Mouse (Mus musculus) midbrain, embryonic 14.5 days (tissue): ENCODE data around the gene Hcn2. TPM values are rescaled to one million over a fixed set of nuclear protein-coding genes. Genes with fewer than 3 reads are reported as not detected.

ENCODE experiments used
- ATAC-seq: fragments of 200-750 bp; cut with Nextera tagmentation; 2 replicates; pipeline ENCODE4 v1.8.0; 2017; ENCODE audit warnings: moderate number of reproducible peaks, moderate library complexity; ENCODE audit not compliant: low FRiP score, low TSS enrichment
- DNase-seq: peaks from one replicate; pipeline ENCODE4 v3.0.0-alpha.2; 2015
- H3K27ac ChIP-seq: fragments of 300-500 bp; sonication (generic); replicated peaks from 2 replicates; pipeline ENCODE4 v1.5.1; 2014; ENCODE audit warnings: mild to moderate bottlenecking, low read depth, low read length, moderate library complexity
- H3K27me3 ChIP-seq: fragments of 300-500 bp; sonication (generic); 2 replicates; pipeline ENCODE4 v1.6.1; 2014; ENCODE audit warnings: low read length, control low read depth, mixed read lengths; ENCODE audit not compliant: control insufficient read depth, insufficient read depth
- H3K36me3 ChIP-seq: fragments of 300-500 bp; sonication (generic); 2 replicates; pipeline ENCODE4 v1.6.1; 2014; ENCODE audit warnings: low read length, control low read depth; ENCODE audit not compliant: control insufficient read depth, insufficient read depth
- H3K4me1 ChIP-seq: fragments of 300-500 bp; sonication (generic); 2 replicates; pipeline ENCODE4 v1.6.1; 2014; ENCODE audit warnings: mild to moderate bottlenecking, antibody characterized with exemption, low read length, control low read depth; ENCODE audit not compliant: control insufficient read depth, insufficient read depth
- H3K4me2 ChIP-seq: fragments of 300-500 bp; sonication (generic); 2 replicates; pipeline ENCODE4 v1.6.1; 2014; ENCODE audit warnings: mild to moderate bottlenecking, low read length, moderate library complexity
- H3K4me3 ChIP-seq: fragments of 300-500 bp; sonication (generic); replicated peaks from 2 replicates; pipeline ENCODE4 v1.5.1; 2014; ENCODE audit warnings: low read depth, low read length
- H3K9ac ChIP-seq: fragments of 300-500 bp; sonication (generic); replicated peaks from 2 replicates; pipeline ENCODE4 v1.6.1; 2014; ENCODE audit warnings: mild to moderate bottlenecking, low read length, moderate library complexity
- H3K9me3 ChIP-seq: fragments of 300-500 bp; sonication (generic); 2 replicates; pipeline ENCODE4 v1.6.1; 2016; ENCODE audit warnings: low read length, control low read depth, mixed read lengths; ENCODE audit not compliant: control insufficient read depth
- WGBS: fragments of 180-500 bp; shearing (Covaris S2); extraction: QIAGEN DNeasy Blood & Tissue Kit; methylation state at CpG from one replicate; pipeline ENCODE4 v1.1.7; 2014; 5-methylcytosine and 5-hydroxymethylcytosine counted together
- polyA plus RNA-seq: library from polyadenylated mRNA; unstranded; fragments of >200 nt; fragmentation: Nextera tagmentation; extraction: Ambion mirVana; gene quantifications from 2 replicates; pipeline ENCODE4 v1.2.1, GENCODE M21; 2014

The Hcn2 gene
- polyA plus RNA-seq, 1 experiment from 2014 or later, result 0.89 TPM

GRCm38 (mm10) chr10:79765228-79765745 lies 48.9 kb downstream of the Hcn2 start:
- H3K4me2 ChIP-seq, result peak overlapping the region; percentile 97
- DNase-seq (no peak), ATAC-seq (no peak)
- no peaks in the 10 kb centered on the region for H3K9me3 ChIP-seq
- no peaks in the 10 kb centered on the region for H3K27me3 ChIP-seq
- WGBS, result 68% methylated on average over 2 of the region's 2 CpGs
- H3K9ac ChIP-seq, result peak overlapping the region; percentile 84; the same call in 1 of the 2 replicates
- H3K36me3 ChIP-seq, result peaks cover 21% of the 10 kb centered on the region
- H3K27ac ChIP-seq, result no peak overlapping the region
- peak overlapping the region; percentile 91 for H3K4me3 ChIP-seq
- H3K4me1 ChIP-seq, result peaks cover 24% of the 10 kb centered on the region

GRCm38 (mm10) chr10:79766001-79766507 lies 49.6 kb downstream of the Hcn2 start:
- no peaks in the 10 kb centered on the region for H3K9me3 ChIP-seq
- peak overlapping the region; percentile 92 for H3K27ac ChIP-seq
- peak overlapping the region; percentile 84 for H3K9ac ChIP-seq
- H3K4me1 ChIP-seq, result peaks cover 24% of the 10 kb centered on the region
- no peak for DNase-seq
- peak overlapping the region; percentile 97 for H3K4me2 ChIP-seq
- H3K4me3 ChIP-seq, result peak overlapping the region; percentile 91
- H3K27me3 ChIP-seq, result no peaks in the 10 kb centered on the region
- 0 out of 2 replicates have a peak, but pooled peaks have one; percentile 8 for ATAC-seq
- peaks cover 14% of the 10 kb centered on the region for H3K36me3 ChIP-seq
- 9% methylated on average over 16 of the region's 16 CpGs for WGBS

GRCm38 (mm10) chr10:79766508-79767325 lies 50.3 kb downstream of the Hcn2 start, which contains the start of gene Rnf126:
TSS of gene Rnf126 (minus strand) at chr10:79766952.
- peak; percentile 92 for ATAC-seq
- WGBS, result under 1% methylated on average over 101 of the region's 101 CpGs
- Histone ChIP-seq H3K27me3 (no peaks in the 10 kb centered on the region), H3K27ac (peak within 1 kb of the TSS; percentile 92), H3K4me3 (peak within 1 kb of the TSS; percentile 91), H3K4me1 (peaks cover 24% of the 10 kb centered on the region), H3K36me3 (peaks cover 8% of the 10 kb centered on the region), H3K9me3 (no peaks in the 10 kb centered on the region), H3K4me2 (peak within 1 kb of the TSS; percentile 97), H3K9ac (peak within 1 kb of the TSS; percentile 84)
- peak; percentile 98 for DNase-seq

GRCm38 (mm10) chr10:79767372-79768244 lies 51.2 kb downstream of the Hcn2 start:
- DNase-seq, result peak; percentile 96
- no peaks in the 10 kb centered on the region for H3K9me3 ChIP-seq
- H3K4me3 ChIP-seq, result peak overlapping the region; percentile 91
- WGBS, result 10% methylated on average over 40 of the region's 40 CpGs
- peak overlapping the region; percentile 97 for H3K4me2 ChIP-seq
- no peaks in the 10 kb centered on the region; the same call in 1 of the 2 replicates for H3K36me3 ChIP-seq
- no peaks in the 10 kb centered on the region for H3K27me3 ChIP-seq
- peak overlapping the region; percentile 84; the same call in 1 of the 2 replicates for H3K9ac ChIP-seq
- H3K27ac ChIP-seq, result peak overlapping the region; percentile 92
- peaks cover 24% of the 10 kb centered on the region for H3K4me1 ChIP-seq
- peak; percentile 87 for ATAC-seq

DNA sequence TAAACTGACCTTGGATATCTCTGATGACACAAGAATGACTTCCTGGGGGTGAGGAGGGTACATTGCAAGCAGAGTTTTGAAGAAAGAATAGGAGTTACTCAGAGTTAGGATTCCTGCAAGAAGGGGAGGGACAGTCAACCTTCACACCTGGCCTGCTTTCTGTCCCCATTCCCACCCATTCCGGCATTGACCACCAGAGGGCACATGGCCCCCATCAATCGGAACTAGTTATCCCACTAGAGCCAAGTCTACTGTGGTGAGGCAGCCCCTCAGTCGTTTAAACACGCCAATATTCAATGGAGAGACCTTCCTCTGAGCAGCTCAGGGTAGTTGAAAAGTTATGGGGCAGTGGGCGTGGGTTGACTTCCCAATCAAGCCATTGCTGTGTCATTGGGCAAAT lies 52.0 kb downstream of the Hcn2 start:
- H3K9ac ChIP-seq, result no peak overlapping the region
- H3K4me2 ChIP-seq, result peak overlapping the region; percentile 97
- H3K27ac ChIP-seq, result no peak overlapping the region
- no peaks in the 10 kb centered on the region for H3K36me3 ChIP-seq
- no peaks in the 10 kb centered on the region for H3K27me3 ChIP-seq
- ATAC-seq (no peak), DNase-seq (peak; percentile 87)
- H3K4me3 ChIP-seq, result 0 out of 2 replicates have a peak overlapping the region, but pooled peaks have one; percentile 1
- no peaks in the 10 kb centered on the region for H3K9me3 ChIP-seq
- 3% methylated on average over 5 of the region's 5 CpGs for WGBS
- peaks cover 24% of the 10 kb centered on the region for H3K4me1 ChIP-seq

- no peak for DNase-seq
Measured at GRCm38 (mm10) chr10:79769329-79769728, 52.9 kb downstream of the Hcn2 start.

GRCm38 (mm10) chr10:79772320-79772719 lies 55.9 kb downstream of the Hcn2 start:
- H3K4me1 ChIP-seq, result peaks cover 8% of the 10 kb centered on the region
- H3K27ac ChIP-seq, result no peak overlapping the region
- 92% methylated on average over 3 of the region's 3 CpGs for WGBS
- H3K4me2 ChIP-seq, result no peak overlapping the region
- DNase-seq, result no peak
- no peaks in the 10 kb centered on the region for H3K36me3 ChIP-seq
- ATAC-seq, result no peak
- peaks cover 4% of the 10 kb centered on the region; the same call in 1 of the 2 replicates for H3K27me3 ChIP-seq
- no peak overlapping the region for H3K4me3 ChIP-seq
- no peak overlapping the region for H3K9ac ChIP-seq
- H3K9me3 ChIP-seq, result peaks cover 3% of the 10 kb centered on the region; the same call in 1 of the 2 replicates

More at GRCm38 (mm10) chr10:79769329-79769728, 52.9 kb downstream of the Hcn2 start:
- H3K27me3 ChIP-seq, result no peaks in the 10 kb centered on the region
- no peak overlapping the region for H3K4me2 ChIP-seq
- no peaks in the 10 kb centered on the region for H3K9me3 ChIP-seq
- peaks cover 24% of the 10 kb centered on the region for H3K4me1 ChIP-seq
- WGBS, result 64% methylated on average over 4 of the region's 4 CpGs
- no peak overlapping the region for H3K9ac ChIP-seq
- ATAC-seq, result no peak
- no peak overlapping the region for H3K27ac ChIP-seq
- no peaks in the 10 kb centered on the region for H3K36me3 ChIP-seq
- H3K4me3 ChIP-seq, result no peak overlapping the region

GRCm38 (mm10) chr10:79773208-79773607 lies 56.8 kb downstream of the Hcn2 start:
- Histone ChIP-seq H3K4me1 (peaks cover 1% of the 10 kb centered on the region), H3K9me3 (peaks cover 3% of the 10 kb centered on the region; the same call in 1 of the 2 replicates), H3K27me3 (peaks cover 11% of the 10 kb centered on the region; the same call in 1 of the 2 replicates), H3K4me3 (no peak overlapping the region), H3K27ac (no peak overlapping the region), H3K4me2 (no peak overlapping the region), H3K36me3 (no peaks in the 10 kb centered on the region), H3K9ac (no peak overlapping the region)
- DNase-seq (no peak), ATAC-seq (no peak)
- WGBS, result 95% methylated on average over 2 of the region's 2 CpGs
